Mouse (Mus musculus) brain, adult 2 months (tissue): ENCODE data around the gene Ccdc105.

Experiments
- DNase-seq: peaks from one replicate; pipeline ENCODE4 v3.0.0; 2011; ENCODE audit warnings: low read depth, low spot score

Gene Ccdc105

GRCm38 (mm10) chr10:78752452-78753191, at the start of gene Ccdc105:
Gene Ccdc105 (minus strand): TSS chr10:78753065.
- DNase-seq, result peak; percentile 95

GRCm38 (mm10) chr10:78801449-78801848, 48.6 kb upstream of the Ccdc105 start:
- DNase-seq, result no peak

- DNase-seq, result peak; percentile 25
Observed at GRCm38 (mm10) chr10:78790561-78790960, 37.7 kb upstream of the Ccdc105 start.

GRCm38 (mm10) chr10:78787566-78788087, 34.8 kb upstream of the Ccdc105 start:
- DNase-seq, result peak; percentile 99

- DNase-seq, result peak; percentile 74
Observed at GRCm38 (mm10) chr10:78779981-78780651, 27.3 kb upstream of the Ccdc105 start, which contains the start of gene Slc1a6. Gene Slc1a6 (plus strand): TSS chr10:78780496.

GRCm38 (mm10) chr10:78779527-78779926, 26.7 kb upstream of the Ccdc105 start:
- DNase-seq, result peak; percentile 66

GRCm38 (mm10) chr10:78775830-78776229, 23.0 kb upstream of the Ccdc105 start:
- DNase-seq, result no peak

GRCm38 (mm10) chr10:78765570-78765969, 12.7 kb upstream of the Ccdc105 start:
- DNase-seq, result no peak

- peak; percentile 86 for DNase-seq
Observed at GRCm38 (mm10) chr10:78756021-78756420, 3.2 kb upstream of the Ccdc105 start.

- DNase-seq, result no peak
Observed at GRCm38 (mm10) chr10:78748946-78749345, 3.9 kb downstream of the Ccdc105 start.

GRCm38 (mm10) chr10:78748161-78748560, 4.7 kb downstream of the Ccdc105 start:
- DNase-seq, result no peak

GRCm38 (mm10) chr10:78747035-78747721, 5.7 kb downstream of the Ccdc105 start:
- DNase-seq, result peak; percentile 74

GRCm38 (mm10) chr10:78745453-78746232, 7.2 kb downstream of the Ccdc105 start:
- DNase-seq, result peak; percentile 33

GRCm38 (mm10) chr10:78743721-78744120, 9.1 kb downstream of the Ccdc105 start:
- DNase-seq, result no peak

- DNase-seq, result no peak
Observed at GRCm38 (mm10) chr10:78739821-78740220, 13.0 kb downstream of the Ccdc105 start.

GRCm38 (mm10) chr10:78727876-78728275, 25.0 kb downstream of the Ccdc105 start:
- no peak for DNase-seq

GRCm38 (mm10) chr10:78727035-78727434, 25.8 kb downstream of the Ccdc105 start:
- peak; percentile 70 for DNase-seq

- no peak for DNase-seq
Observed at GRCm38 (mm10) chr10:78723416-78723815, 29.4 kb downstream of the Ccdc105 start.

- DNase-seq, result peak; percentile 82
Observed at GRCm38 (mm10) chr10:78722654-78723053, 30.2 kb downstream of the Ccdc105 start.

- DNase-seq, result no peak
Observed at GRCm38 (mm10) chr10:78722036-78722435, 30.8 kb downstream of the Ccdc105 start.

- no peak for DNase-seq
Observed at GRCm38 (mm10) chr10:78718056-78718455, 34.8 kb downstream of the Ccdc105 start, which contains the start of gene Casp14. Gene Casp14 (minus strand): TSS chr10:78718294.
